Mouse (Mus musculus) cortical plate, adult 2 months (tissue): ENCODE results near the gene Itgb3.

Source experiments
- CTCF ChIP-seq: fragments of 200-500 bp; IDR thresholded peaks from 2 replicates; pipeline ENCODE4 v1.5.1; 2011; ENCODE audit warnings: mild to moderate bottlenecking, control low read depth, low read length; ENCODE audit not compliant: insufficient read depth; ENCODE audit errors: extremely low read depth
- POLR2A ChIP-seq: fragments of 200-500 bp; IDR thresholded peaks from 2 replicates; pipeline ENCODE4 v1.6.1; 2011; ENCODE audit warnings: mild to moderate bottlenecking, low read length, control low read depth; ENCODE audit not compliant: insufficient read depth; ENCODE audit errors: extremely low read depth

DNA sequence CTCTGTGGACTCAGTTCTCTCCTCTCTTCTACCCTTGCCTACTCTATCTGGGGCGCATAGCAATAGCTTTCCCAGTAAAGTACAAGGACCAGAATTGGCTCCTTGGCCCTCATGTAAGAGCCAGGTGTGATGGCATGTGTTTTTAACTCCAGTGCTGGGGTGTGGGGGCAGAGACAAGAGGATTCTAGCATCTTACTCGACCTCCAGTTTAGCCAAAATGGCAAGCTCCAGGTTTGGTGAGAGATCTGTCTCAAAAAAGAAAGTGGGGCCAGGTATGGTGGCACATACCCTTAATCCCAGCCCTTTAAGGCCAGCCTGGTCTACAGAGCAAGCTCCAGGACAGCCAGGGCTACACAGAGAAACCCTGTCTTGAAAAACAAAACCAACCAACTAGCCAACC is 41.0 kb upstream of the Itgb3 start:
- TF ChIP-seq CTCF (no peak), POLR2A (no peak)
